Mouse (Mus musculus): ENCODE measurements around the gene Mrps10. TPM values are rescaled to one million over a fixed set of nuclear protein-coding genes. Genes with fewer than 3 reads are reported as not detected.

The Mrps10 gene
- 42.6 TPM for polyA plus RNA-seq (2014; fragmentation: Illumina TruSeq; extraction: RNeasy Lipid Tissue Mini Kit (QIAGEN cat#74804); ENCODE audit: low read depth, low replicate concordance)

DNA sequence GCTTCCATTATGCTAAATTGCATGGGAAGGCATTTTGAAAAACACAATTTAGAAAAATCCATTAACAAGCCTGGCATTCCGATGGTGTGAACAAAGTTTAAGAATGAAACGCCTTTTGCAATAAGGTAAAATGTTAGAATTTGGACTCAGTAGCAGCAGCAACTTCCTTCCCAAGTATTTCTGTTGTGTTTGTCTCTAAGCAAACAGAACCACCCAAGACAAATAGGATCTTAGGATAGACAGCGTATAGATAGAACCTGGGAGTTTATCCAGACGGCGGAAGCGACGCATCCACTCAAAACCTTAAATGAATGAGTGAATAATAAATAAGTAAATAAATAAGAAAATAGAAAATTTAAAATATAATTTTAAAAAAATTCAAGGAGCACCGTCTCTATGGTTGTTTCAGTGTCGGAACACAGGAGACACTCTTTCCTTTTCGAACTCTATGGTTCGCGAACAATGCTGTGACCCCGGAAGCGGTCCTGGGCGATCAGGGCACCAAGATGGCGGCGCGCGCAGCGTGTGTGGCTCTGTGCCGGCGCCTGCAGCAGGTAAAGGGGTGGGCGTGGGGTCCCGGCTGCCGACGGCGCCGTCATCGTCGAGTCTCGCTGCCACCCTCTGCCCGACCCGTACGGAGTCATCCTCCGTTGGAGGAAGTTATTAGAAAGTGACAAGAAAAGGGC is at the start of gene Mrps10:
Gene Mrps10, plus strand, starts transcription at position 487 of the 686 bp plus-strand sequence.

DNA sequence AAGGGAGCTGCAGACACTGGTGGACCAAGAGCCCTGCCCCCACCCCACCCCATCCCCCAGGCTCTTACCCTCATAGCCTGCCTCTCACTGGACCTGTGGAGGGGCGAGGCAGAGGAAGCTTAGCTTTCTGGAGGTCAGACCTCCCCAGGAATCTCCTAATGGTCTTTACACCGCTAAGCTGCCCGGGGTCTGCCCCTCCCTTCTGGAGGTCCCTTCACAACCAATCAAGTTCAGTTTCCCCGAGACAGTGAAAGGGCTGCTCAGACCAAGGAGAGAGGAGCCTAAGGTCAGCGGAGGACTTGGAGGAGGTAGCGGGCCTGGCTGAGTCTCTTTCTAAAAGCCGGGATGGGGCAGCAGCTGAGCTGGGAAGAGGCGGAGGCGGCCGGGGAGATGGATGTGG is 16.5 kb downstream of the Mrps10 start, which contains the start of gene Guca1b:
Gene Guca1b, plus strand, starts transcription at position 249 of the 400 bp plus-strand sequence.

GRCm38 (mm10) chr17:47400451-47400850 is 31.8 kb downstream of the Mrps10 start, which contains the start of gene Guca1a:
Guca1a (minus strand) TSS chr17:47400584.

Other genes starting within 250 kb of the Mrps10 start
- gene Guca1b, start 16.5 kb downstream of the Mrps10 start, polyA plus RNA-seq (2014; fragmentation: Illumina TruSeq; extraction: RNeasy Lipid Tissue Mini Kit (QIAGEN cat#74804); ENCODE audit: low read depth, low replicate concordance) = 0.28 TPM
- not detected for gene Guca1a, start 31.7 kb downstream of the Mrps10 start, polyA plus RNA-seq (2014; fragmentation: Illumina TruSeq; extraction: RNeasy Lipid Tissue Mini Kit (QIAGEN cat#74804); ENCODE audit: low read depth, low replicate concordance)
- 0.57 TPM for gene AI661453, start 67.7 kb downstream of the Mrps10 start, polyA plus RNA-seq (2014; fragmentation: Illumina TruSeq; extraction: RNeasy Lipid Tissue Mini Kit (QIAGEN cat#74804); ENCODE audit: low read depth, low replicate concordance)
- not detected for gene 1700001C19Rik, start 68.5 kb downstream of the Mrps10 start, polyA plus RNA-seq (2014; fragmentation: Illumina TruSeq; extraction: RNeasy Lipid Tissue Mini Kit (QIAGEN cat#74804); ENCODE audit: low read depth, low replicate concordance)
- 6.8 TPM for gene Taf8, start 133.4 kb downstream of the Mrps10 start, polyA plus RNA-seq (2014; fragmentation: Illumina TruSeq; extraction: RNeasy Lipid Tissue Mini Kit (QIAGEN cat#74804); ENCODE audit: low read depth, low replicate concordance)
- gene Ccnd3, start 136.2 kb downstream of the Mrps10 start, polyA plus RNA-seq (2014; fragmentation: Illumina TruSeq; extraction: RNeasy Lipid Tissue Mini Kit (QIAGEN cat#74804); ENCODE audit: low read depth, low replicate concordance) = 4.5 TPM
- gene Bysl, start 242.6 kb downstream of the Mrps10 start, polyA plus RNA-seq (2014; fragmentation: Illumina TruSeq; extraction: RNeasy Lipid Tissue Mini Kit (QIAGEN cat#74804); ENCODE audit: low read depth, low replicate concordance) = 1.4 TPM
- gene Med20, start 242.7 kb downstream of the Mrps10 start, polyA plus RNA-seq (2014; fragmentation: Illumina TruSeq; extraction: RNeasy Lipid Tissue Mini Kit (QIAGEN cat#74804); ENCODE audit: low read depth, low replicate concordance) = 16.4 TPM
- gene Gm20517, start 242.7 kb downstream of the Mrps10 start, polyA plus RNA-seq (2014; fragmentation: Illumina TruSeq; extraction: RNeasy Lipid Tissue Mini Kit (QIAGEN cat#74804); ENCODE audit: low read depth, low replicate concordance) = 0.38 TPM